Mouse (Mus musculus) erythroid progenitor cell, adult 5-6 weeks (primary cell): ENCODE data around the gene Gm36079. TPM values are rescaled to one million over a fixed set of nuclear protein-coding genes. Genes with fewer than 3 reads are reported as not detected.
"Not testable (repeated sequence)": the region's sequence is repeated elsewhere in the genome, so short reads cannot be mapped to it uniquely, and the experiment has no call there.

Experiments
- ATAC-seq: replicated peaks from 2 replicates; pipeline ENCODE4 v1.8.0; 2016; ENCODE audit warnings: moderate number of reproducible peaks, mild to moderate bottlenecking, moderate TSS enrichment, inconsistent platforms; ENCODE audit not compliant: poor library complexity, low FRiP score, severe bottlenecking
- total RNA-seq, 2 experiments: library from RNA; stranded (forward) in 1 of 2; stranded (reverse) in 1 of 2; fragments of 150-400 nt in 1 of 2; fragments of 186-747, 209-891 nt in 1 of 2; gene quantifications; 2 replicates each; pipeline versions ENCODE4 v1.2.3 to v1.2.4; 2015 to 2017; ENCODE audit warnings: low replicate concordance in 2 of 2

The Gm36079 gene
- total RNA-seq, 2 experiments from 2014 or later = not detected

- not testable (repeated sequence) for ATAC-seq
Measured at GRCm38 (mm10) chr13:120024581-120024980, 2.2 kb downstream of the Gm36079 start.

DNA sequence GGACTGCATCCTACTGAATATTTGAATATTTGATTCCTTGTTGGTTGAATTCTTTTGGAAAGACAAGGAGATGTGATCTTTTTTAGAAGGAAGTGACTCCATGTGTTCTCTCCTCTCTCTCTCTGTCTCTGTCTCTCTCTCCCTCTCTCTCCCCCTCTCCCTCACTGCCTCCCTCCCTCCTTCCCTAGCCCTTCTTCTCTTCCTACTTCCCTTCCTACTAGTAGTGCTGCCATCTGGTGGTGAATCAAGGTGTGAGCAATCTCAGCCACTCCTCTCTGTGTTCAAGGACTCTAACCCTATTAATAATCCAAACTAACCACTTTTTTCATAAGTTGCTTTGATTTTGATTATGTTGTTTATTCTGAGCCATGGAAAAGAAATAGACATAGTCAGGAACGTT lies 5.3 kb downstream of the Gm36079 start:
- 0 out of 2 replicates have a peak, but pooled peaks have one; percentile 49 for ATAC-seq

GRCm38 (mm10) chr13:120015348-120016007 lies 11.3 kb downstream of the Gm36079 start:
- ATAC-seq = not testable (repeated sequence)

DNA sequence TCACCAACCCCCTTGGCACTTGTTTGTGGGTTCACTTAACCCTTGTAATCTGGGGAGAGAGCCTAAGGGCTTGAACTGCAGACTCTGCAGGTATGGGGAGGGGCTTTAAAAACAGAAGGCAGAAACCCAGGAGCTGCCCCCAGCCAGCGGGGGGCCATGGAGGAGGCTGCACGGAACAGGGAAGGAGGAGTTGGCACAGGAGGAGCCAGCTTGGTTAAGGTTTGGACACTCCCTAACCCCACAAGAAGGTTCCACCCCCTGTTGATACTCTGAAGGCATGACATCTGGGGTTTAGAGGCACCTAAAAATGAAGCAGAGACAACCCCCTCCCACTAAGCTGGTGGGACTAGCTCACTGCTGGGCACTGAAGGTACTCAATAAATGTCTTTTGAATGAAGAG lies 12.8 kb downstream of the Gm36079 start:
- peak; percentile 47 for ATAC-seq

- ATAC-seq = peak; percentile 41; the same call in 1 of the 2 replicates
Measured at GRCm38 (mm10) chr13:120013544-120013943, 13.3 kb downstream of the Gm36079 start.

- not testable (repeated sequence) for ATAC-seq
Measured at GRCm38 (mm10) chr13:120010068-120010467, 16.7 kb downstream of the Gm36079 start.

DNA sequence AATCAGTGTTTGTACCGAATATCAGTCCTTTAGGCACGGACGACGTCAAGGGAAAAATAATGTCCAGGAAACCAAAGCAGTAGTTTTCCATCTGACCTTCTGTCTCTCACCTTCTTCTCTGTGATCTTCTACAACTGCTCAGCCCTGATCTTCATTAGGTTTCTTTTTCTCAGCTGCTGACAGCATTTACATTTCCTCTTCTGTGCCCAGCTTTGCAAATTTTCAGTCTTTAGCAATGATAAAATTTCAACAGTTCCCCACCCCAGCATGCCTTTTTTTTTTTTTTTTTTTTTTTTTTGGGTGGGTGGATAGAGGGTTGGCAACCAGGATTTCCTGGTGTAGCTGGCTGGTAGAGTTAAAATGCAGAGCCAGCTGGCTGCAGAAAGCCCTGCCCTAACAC lies 27.6 kb downstream of the Gm36079 start:
- not testable (repeated sequence) for ATAC-seq

DNA sequence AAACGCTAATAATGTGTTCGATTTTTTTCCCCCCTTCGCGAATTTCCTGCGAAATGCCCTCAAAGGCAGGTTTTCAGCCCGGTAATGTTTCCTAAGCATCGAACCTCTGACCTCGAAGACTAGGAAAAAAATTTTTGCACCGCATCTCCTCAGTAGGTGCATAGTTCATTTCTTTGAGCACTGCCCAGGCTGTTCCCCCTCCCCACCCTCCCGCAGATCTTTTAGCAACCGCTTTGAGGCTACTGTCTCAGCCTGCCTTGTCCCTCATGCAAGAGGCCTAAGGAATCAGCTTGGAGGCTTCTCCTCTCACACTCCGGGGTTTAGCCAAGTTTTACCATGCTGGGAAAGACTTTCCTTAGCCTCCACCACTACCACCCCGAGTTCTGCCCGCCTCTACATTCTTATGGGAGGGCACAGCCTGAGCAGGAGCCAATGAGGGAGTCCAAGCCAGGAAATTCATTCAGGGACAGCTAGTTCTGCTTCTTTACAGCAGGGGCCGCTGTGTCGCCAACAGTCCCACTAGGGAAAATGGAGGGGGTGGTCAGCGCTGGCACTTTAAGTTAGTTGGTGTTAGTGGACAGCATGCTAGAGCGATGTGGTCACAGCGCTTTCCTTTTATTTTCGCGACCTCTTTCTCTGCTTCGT lies 28.2 kb downstream of the Gm36079 start:
- not testable (repeated sequence) for ATAC-seq

DNA sequence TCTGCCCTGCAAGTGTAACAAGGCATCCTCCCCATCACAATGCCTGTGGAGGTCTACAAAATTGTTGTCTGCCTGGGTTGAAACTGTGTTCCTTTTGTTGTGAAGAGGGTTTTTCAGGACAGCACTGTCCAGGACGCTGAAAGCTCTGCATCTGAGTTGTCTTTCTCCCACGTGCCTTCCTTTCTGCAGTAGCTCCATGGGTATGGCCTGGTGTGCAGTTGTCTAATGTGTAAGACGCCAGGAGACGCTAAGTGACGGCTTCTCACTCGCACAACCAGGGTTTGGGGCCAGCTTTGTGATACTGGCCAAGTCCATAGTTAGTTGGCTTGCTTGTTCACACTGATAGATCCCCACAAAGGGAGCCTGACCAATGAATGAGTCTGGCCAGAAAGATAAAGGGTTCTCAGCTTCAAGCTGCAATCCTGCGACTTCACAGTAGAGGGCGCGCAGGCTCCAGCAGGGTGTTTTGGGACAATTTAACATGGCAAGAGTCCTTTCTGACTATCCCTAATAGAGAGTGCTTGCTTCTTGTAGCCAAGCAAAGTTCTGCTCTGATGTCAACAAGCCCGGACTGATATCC lies 34.8 kb downstream of the Gm36079 start:
- peak; percentile 72 for ATAC-seq

GRCm38 (mm10) chr13:119991264-119991663 lies 35.5 kb downstream of the Gm36079 start:
- not testable (repeated sequence) for ATAC-seq

Other genes starting within 250 kb of the Gm36079 start
- gene Zfp131, start 236.1 kb downstream of the Gm36079 start, total RNA-seq (2015; ENCODE audit: low replicate concordance) = 27.8 and 49.9 TPM in 2 replicates
- 38.9 and 41.3 TPM in 2 replicates for gene Zfp131, start 236.1 kb downstream of the Gm36079 start, total RNA-seq (2017; ENCODE audit: low replicate concordance)
- not detected in 2 replicates for gene AF067063, start 196.8 kb downstream of the Gm36079 start, total RNA-seq (2015; ENCODE audit: low replicate concordance)
- not detected in 2 replicates for gene AF067063, start 196.8 kb downstream of the Gm36079 start, total RNA-seq (2017; ENCODE audit: low replicate concordance)
- not detected in 2 replicates for gene D13Ertd608e, start 191.0 kb downstream of the Gm36079 start, total RNA-seq (2015; ENCODE audit: low replicate concordance)
- gene D13Ertd608e, start 191.0 kb downstream of the Gm36079 start, total RNA-seq (2017; ENCODE audit: low replicate concordance) = not detected in 2 replicates
- gene Tcstv1, start 132.2 kb downstream of the Gm36079 start, total RNA-seq (2015; ENCODE audit: low replicate concordance) = not detected in 2 replicates
- gene Tcstv1, start 132.2 kb downstream of the Gm36079 start, total RNA-seq (2017; ENCODE audit: low replicate concordance) = not detected in 2 replicates
- gene Gm21761, start 97.7 kb downstream of the Gm36079 start, total RNA-seq (2015; ENCODE audit: low replicate concordance) = not detected in 2 replicates
- not detected in 2 replicates for gene Gm21761, start 97.7 kb downstream of the Gm36079 start, total RNA-seq (2017; ENCODE audit: low replicate concordance)
- gene B020031M17Rik, start 76.2 kb downstream of the Gm36079 start, total RNA-seq (2015; ENCODE audit: low replicate concordance) = not detected in 2 replicates
- gene B020031M17Rik, start 76.2 kb downstream of the Gm36079 start, total RNA-seq (2017; ENCODE audit: low replicate concordance) = not detected in 2 replicates
- gene Gm21188, start 25.2 kb upstream of the Gm36079 start, total RNA-seq (2015; ENCODE audit: low replicate concordance) = 33.5 and 35.0 TPM in 2 replicates
- 10.9 and 11.7 TPM in 2 replicates for gene Gm21188, start 25.2 kb upstream of the Gm36079 start, total RNA-seq (2017; ENCODE audit: low replicate concordance)
- gene Gm20767, start 113.2 kb upstream of the Gm36079 start, total RNA-seq (2015; ENCODE audit: low replicate concordance) = not detected in 2 replicates
- not detected in 2 replicates for gene Gm20767, start 113.2 kb upstream of the Gm36079 start, total RNA-seq (2017; ENCODE audit: low replicate concordance)
- not detected in 2 replicates for gene Gm21818, start 145.4 kb upstream of the Gm36079 start, total RNA-seq (2015; ENCODE audit: low replicate concordance)
- not detected in 2 replicates for gene Gm21818, start 145.4 kb upstream of the Gm36079 start, total RNA-seq (2017; ENCODE audit: low replicate concordance)
- not detected in 2 replicates for gene Gm21762, start 188.9 kb upstream of the Gm36079 start, total RNA-seq (2015; ENCODE audit: low replicate concordance)
- gene Gm21762, start 188.9 kb upstream of the Gm36079 start, total RNA-seq (2017; ENCODE audit: low replicate concordance) = not detected in 2 replicates
- not detected in 2 replicates for gene Gm21731, start 212.1 kb upstream of the Gm36079 start, total RNA-seq (2015; ENCODE audit: low replicate concordance)
- gene Gm21731, start 212.1 kb upstream of the Gm36079 start, total RNA-seq (2017; ENCODE audit: low replicate concordance) = not detected in 2 replicates
- gene AF067061, start 236.1 kb upstream of the Gm36079 start, total RNA-seq (2015; ENCODE audit: low replicate concordance) = not detected in 2 replicates
- gene AF067061, start 236.1 kb upstream of the Gm36079 start, total RNA-seq (2017; ENCODE audit: low replicate concordance) = not detected in 2 replicates